Mouse (Mus musculus): ENCODE data around the gene Opn4.

Gene Opn4

DNA sequence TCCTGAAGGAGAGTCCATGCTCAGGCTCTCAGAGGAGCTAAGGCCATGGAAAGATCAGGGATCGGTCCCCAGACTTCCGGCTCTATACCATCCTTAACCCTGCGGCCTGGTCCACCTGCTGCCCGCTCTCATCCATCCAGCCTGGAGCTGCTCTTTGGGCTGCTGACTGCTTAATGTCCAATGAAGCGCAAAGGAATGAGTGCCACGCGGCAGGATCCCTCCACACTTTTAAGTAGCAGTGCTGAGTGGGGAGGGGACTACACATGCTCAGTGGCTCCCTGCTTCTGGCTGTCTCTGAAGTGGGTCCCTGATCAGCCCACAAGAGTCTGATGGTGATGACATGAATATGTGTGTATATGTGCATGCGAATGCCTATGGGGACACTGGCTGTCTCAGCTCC lies at the start of gene Opn4:
Gene Opn4, minus strand, starts transcription at position 202 of the 400 bp plus-strand sequence.
- DNase-seq (ENCODE audit: extremely low read depth, low read depth): no peak

DNA sequence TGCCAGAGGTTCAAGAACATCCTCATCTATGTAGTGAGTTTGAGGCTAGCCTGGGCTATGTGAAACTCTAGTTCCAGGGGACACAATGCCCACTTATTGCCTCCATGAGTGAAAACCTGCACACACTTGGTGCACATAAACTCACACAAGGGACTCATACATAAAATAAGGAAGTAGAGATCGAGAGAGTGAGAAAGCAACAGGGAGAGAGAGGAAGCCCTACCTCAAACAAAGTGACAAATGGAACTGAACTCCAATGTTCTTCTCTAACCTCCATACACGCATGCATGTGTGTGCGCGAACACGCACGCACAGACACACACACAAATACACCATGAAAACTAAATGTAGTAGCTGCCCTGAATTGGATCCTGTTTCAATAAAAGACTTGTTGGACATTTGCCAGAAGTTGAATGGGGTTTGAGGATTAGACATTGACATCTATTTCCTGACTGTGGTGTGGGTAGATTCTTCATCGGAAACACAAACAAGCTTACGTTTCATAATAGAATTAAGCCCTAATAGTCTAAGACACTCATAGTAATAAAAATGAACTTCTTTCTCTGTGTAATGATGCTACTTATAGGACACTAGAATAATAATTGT lies 48.0 kb upstream of the Opn4 start:
- peak; percentile 65 for DNase-seq (ENCODE audit: extremely low read depth, low read depth)

- no peak for DNase-seq (ENCODE audit: extremely low read depth, low read depth)
Measured at GRCm38 (mm10) chr14:34644140-34644539, 44.2 kb upstream of the Opn4 start.

- no peak for DNase-seq (ENCODE audit: extremely low read depth, low read depth)
Measured at GRCm38 (mm10) chr14:34635721-34636120, 35.8 kb upstream of the Opn4 start.

- no peak for DNase-seq (ENCODE audit: extremely low read depth, low read depth)
Measured at GRCm38 (mm10) chr14:34635192-34635591, 35.2 kb upstream of the Opn4 start.

DNA sequence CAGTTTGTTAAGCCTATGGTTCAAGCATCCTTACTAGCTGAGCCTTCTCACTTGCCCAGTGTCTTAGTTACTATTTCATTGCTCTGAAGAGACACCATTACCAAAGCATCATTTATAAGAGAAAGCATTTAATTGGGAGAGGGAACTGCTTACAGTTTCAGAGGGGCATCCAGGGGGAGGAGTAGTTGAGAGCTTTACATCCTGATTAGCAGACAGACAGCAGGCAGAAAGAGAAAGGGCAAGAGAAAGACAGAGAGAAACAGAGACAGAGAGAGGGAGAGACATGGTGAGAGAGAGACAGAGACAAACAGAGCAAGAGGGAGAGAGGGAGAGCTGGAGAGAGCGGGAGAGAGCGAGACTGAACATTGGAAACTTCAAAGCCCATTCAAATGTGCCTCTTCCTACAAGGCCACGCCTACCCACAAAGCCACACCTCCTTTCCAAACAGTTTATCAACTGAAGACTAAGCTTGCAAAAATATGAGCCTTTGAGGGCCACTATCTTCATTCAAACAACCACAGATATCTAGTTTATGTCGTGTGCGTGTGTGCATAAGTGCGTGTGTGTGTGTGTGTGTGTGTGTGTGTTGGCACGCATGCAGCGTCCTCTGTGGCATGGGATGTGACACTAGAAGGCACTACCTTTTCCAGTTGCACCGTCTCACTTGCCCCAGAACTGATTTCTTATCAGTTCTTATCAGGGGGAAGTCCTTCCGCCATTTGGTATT lies 32.9 kb upstream of the Opn4 start:
- peak; percentile 67 for DNase-seq (ENCODE audit: extremely low read depth, low read depth)

DNA sequence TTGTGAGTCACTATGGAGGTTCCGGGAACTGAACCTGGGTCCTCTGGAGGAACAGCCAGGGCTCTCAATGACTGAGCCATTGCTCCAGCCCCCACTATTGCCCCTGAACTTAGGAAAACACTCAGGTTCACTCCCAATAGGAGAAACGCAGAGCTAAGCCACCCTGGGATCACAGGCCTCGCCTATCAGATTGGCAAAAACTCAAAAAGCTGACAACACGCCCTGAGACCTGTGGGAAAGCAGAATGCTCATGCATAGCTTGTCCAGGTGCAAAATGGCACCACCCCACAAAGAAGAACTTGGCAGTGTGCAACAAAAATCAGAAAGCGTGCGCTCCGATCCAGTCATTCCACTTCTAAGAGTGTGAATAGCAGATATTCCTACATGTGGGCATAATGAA lies 26.9 kb upstream of the Opn4 start:
- DNase-seq (ENCODE audit: extremely low read depth, low read depth): no peak

GRCm38 (mm10) chr14:34623531-34624210 lies 23.7 kb upstream of the Opn4 start:
- peak; percentile 80 for DNase-seq (ENCODE audit: extremely low read depth, low read depth)

DNA sequence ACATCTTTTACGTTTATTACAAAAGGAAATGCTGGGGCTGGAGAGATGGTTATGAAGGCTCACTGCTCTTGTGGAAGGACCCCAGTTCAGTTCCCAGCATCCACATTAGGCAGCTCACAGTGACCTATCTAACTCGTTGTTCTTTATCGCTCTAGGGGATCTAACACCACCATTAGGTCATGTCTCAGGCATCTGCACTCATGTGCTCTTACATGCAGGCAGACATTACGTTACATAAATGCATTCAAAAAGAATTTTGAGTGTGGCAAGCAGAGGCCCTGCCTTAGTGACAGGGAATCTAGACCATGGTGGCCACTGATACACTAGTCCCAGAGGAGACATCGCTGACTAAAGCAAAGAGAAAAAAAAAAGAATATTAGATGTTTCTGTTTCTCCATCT lies 23.1 kb upstream of the Opn4 start:
- DNase-seq (ENCODE audit: extremely low read depth, low read depth): no peak

- DNase-seq (ENCODE audit: extremely low read depth, low read depth): peak; percentile 63
Measured at GRCm38 (mm10) chr14:34620611-34621376, 20.9 kb upstream of the Opn4 start.

DNA sequence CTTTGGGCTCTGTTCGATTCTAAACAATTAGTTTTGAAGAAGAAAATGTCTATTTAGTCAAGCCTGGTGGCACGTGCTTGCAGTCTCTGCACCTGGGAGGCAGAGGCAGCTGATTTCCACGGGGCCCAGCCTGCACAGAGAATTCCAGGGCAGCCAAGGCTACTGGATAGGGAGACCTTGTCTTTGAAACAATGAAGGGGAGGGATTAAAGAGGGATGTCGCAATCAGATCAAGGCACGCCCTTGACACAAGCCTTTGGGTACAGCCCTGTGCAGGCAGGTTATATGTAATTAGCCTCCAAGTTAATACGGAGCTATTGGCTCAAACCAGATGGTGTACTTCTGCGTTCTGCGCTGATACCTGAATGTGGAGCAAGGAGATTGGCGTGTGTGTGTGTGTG lies 18.9 kb upstream of the Opn4 start:
- no peak for DNase-seq (ENCODE audit: extremely low read depth, low read depth)

DNA sequence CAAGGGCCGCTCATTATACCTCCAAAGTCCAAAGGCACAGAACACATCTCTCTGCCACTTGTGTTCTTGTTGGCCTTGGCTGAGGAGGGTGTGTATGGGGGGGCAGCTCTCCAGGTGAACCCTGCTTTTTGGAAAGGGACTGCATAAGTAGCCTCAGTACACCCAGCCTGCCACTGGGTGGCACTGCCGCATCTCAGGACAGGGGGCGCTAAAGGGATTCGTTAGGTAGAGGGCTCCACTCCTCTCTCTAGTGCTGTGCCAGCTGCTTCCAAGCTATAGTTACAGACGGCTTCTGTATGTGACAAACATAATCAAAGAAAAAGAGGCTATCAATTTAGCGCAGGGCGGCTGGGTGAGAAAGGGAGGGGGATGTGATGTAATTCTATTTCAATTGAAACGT lies 16.9 kb upstream of the Opn4 start:
- peak; percentile 70 for DNase-seq (ENCODE audit: extremely low read depth, low read depth)

GRCm38 (mm10) chr14:34615625-34616024 lies 15.7 kb upstream of the Opn4 start:
- DNase-seq (ENCODE audit: extremely low read depth, low read depth): no peak

DNA sequence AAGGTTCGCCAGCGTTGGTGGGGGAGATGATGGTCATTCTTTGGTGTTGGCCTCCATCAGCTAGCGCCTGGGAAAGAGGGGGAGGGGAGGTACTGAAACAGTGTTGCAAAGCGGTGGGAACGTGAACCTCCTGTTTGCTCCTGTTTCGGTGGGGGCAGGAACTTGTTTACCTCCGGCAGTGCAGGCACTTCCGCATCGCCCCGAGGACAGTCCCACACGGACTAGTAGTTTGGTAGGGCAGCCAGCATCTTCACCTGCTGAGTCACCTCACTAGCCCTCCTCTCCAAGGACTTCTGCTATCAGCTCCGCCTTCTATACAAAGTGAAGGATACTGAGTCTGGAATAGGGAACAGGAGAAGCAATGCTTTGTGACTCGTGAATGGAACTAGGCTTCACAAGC lies 15.1 kb upstream of the Opn4 start:
- DNase-seq (ENCODE audit: extremely low read depth, low read depth): no peak

- no peak for DNase-seq (ENCODE audit: extremely low read depth, low read depth)
Measured at GRCm38 (mm10) chr14:34614551-34614950, 14.6 kb upstream of the Opn4 start.

DNA sequence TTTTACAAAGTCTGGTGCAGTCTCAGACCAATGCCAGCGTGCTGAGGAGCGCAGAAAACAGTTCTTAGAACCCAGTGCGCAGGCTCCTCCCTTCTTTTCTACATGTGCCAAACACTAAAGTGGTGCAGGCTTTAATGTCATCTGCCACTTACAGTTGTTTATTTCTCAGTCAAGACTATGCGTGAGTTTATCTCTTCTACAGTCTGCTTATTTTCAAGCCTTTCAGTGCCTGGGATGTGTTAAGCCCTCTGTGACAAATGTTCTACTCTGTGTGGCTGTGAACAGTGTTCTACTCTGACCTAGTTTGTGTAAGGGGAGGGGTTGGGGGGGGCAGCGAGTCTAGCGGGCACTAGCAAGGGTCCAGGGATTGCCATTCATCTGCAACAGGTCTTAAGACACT lies 13.6 kb upstream of the Opn4 start:
- DNase-seq (ENCODE audit: extremely low read depth, low read depth): no peak

GRCm38 (mm10) chr14:34612222-34612621 lies 12.3 kb upstream of the Opn4 start:
- no peak for DNase-seq (ENCODE audit: extremely low read depth, low read depth)

- DNase-seq (ENCODE audit: extremely low read depth, low read depth): no peak
Measured at GRCm38 (mm10) chr14:34611591-34611990, 11.6 kb upstream of the Opn4 start.

DNA sequence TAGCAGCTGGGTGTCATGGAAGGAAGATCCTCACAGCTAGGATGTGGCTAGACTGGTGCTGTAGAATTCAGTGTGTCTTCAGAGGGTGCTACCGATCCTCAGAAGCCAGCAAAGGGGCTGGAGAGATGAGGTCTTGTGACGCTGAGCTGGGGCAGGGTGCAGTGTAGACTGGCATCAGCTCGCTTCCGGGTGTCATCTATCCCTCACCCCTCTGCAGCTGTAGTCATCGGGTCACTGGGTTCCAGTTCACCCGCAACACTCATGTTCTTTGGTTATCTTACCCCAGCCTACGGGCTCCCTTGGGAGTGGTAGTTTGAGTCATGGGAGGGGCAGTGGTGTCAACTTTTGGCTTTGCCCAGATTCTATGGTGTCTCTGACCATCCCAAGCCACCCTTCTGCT lies 2.0 kb upstream of the Opn4 start:
- DNase-seq (ENCODE audit: extremely low read depth, low read depth): no peak

GRCm38 (mm10) chr14:34595596-34596255 lies 4.2 kb downstream of the Opn4 start:
- DNase-seq (ENCODE audit: extremely low read depth, low read depth): no peak

Measured in MEL-GATA-1-ER (cell line).